Mouse (Mus musculus) lung, embryonic 15.5 days (tissue): ENCODE measurements around the gene Zdhhc23. TPM values are rescaled to one million over a fixed set of nuclear protein-coding genes. Genes with fewer than 3 reads are reported as not detected.

ENCODE experiments used
- ATAC-seq: fragments of 200-750 bp; cut with Nextera tagmentation; 2 replicates; pipeline ENCODE4 v1.8.0; 2017; ENCODE audit warnings: moderate number of reproducible peaks, borderline replicate concordance; ENCODE audit not compliant: low FRiP score, low TSS enrichment; ENCODE audit errors: extremely low read depth
- H3K27ac ChIP-seq: fragments of 300-500 bp; sonication (generic); 2 replicates; pipeline ENCODE4 v1.5.1; 2015; ENCODE audit warnings: moderate library complexity, mild to moderate bottlenecking, inconsistent platforms
- H3K27me3 ChIP-seq: fragments of 300-500 bp; sonication (generic); 2 replicates; pipeline ENCODE4 v1.6.1; 2015; ENCODE audit warnings: inconsistent platforms
- H3K36me3 ChIP-seq: fragments of 300-500 bp; sonication (generic); 2 replicates; pipeline ENCODE4 v1.6.1; 2015; ENCODE audit warnings: inconsistent platforms
- H3K4me1 ChIP-seq: fragments of 300-500 bp; sonication (generic); 2 replicates; pipeline ENCODE4 v1.6.1; 2015; ENCODE audit warnings: inconsistent platforms
- H3K4me2 ChIP-seq: fragments of 300-500 bp; sonication (generic); 2 replicates; pipeline ENCODE4 v1.6.1; 2015; ENCODE audit warnings: inconsistent platforms, mild to moderate bottlenecking, moderate library complexity
- H3K4me3 ChIP-seq: fragments of 300-500 bp; sonication (generic); 2 replicates; pipeline ENCODE4 v1.5.1; 2015; ENCODE audit warnings: mild to moderate bottlenecking, inconsistent platforms
- H3K9ac ChIP-seq: fragments of 300-500 bp; sonication (generic); 2 replicates; pipeline ENCODE4 v1.6.1; 2015; ENCODE audit warnings: inconsistent platforms
- H3K9me3 ChIP-seq: fragments of 300-500 bp; sonication (generic); 2 replicates; pipeline ENCODE4 v1.6.1; 2016; ENCODE audit warnings: inconsistent platforms
- WGBS: fragments of 180-500 bp; shearing (Covaris S2); methylation state at CpG from one replicate; pipeline ENCODE4 v1.1.7; 2015; 5-methylcytosine and 5-hydroxymethylcytosine counted together
- microRNA-seq: library from miRNA; unstranded; fragments of <30 nt; microRNA quantifications from one replicate; pipeline ENCODE4, GENCODE M21; 2016
- polyA plus RNA-seq: library from polyadenylated mRNA; unstranded; fragments of >200 nt; fragmentation: Nextera tagmentation; extraction: Ambion mirVana; gene quantifications from 2 replicates; pipeline ENCODE4 v1.2.1, GENCODE M21; 2015

Gene Zdhhc23
- polyA plus RNA-seq, 1 experiment from 2014 or later, result 1.4 TPM

DNA sequence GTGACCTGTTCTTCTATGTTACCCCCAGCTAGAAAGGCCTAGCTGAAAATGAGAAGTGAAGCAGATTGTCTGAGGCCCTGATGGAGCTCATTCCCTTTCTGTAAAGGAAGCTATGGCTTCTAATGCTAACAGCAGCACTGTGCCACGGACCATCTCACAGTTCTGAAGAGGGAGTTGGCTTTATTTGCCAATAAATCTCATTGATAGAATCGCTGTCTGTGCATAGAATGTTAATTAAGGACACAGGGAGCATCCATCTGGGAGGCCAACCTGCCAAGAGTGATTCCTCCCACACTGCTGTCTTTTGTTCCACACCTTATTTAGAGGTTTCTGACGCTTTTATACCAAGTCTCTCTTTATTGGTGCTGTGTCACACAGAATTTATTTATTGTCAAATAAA lies 48.1 kb downstream of the Zdhhc23 start:
- no peaks in the 10 kb centered on the region for H3K36me3 ChIP-seq
- H3K4me3 ChIP-seq, result no peak overlapping the region
- H3K27me3 ChIP-seq, result no peaks in the 10 kb centered on the region
- no peak for ATAC-seq
- WGBS, result 77% methylated on average over 3 of the region's 3 CpGs
- H3K4me1 ChIP-seq, result peaks cover 21% of the 10 kb centered on the region
- no peak overlapping the region for H3K4me2 ChIP-seq
- no peaks in the 10 kb centered on the region for H3K9me3 ChIP-seq
- no peak overlapping the region for H3K9ac ChIP-seq
- H3K27ac ChIP-seq, result no peak overlapping the region

DNA sequence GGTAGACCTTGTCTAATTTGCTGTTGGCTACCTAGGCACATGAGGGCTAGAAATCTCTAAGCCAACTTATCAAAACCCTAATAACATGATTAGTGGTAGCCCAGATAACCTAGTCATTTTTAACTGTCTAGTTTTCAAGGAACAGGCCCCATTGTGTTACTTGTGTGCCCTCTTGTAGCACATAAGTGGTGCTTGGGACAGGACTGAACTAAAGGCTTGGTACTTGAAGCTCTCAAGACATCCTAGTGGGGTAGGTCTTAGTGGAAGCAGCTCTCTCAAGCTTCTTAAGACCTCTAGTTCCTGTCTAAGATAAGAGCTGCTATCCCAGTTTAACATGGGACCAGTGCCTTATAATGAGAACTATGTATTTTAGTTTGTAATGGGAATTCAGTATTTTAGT lies 49.0 kb downstream of the Zdhhc23 start:
- Histone ChIP-seq H3K4me3 (no peak overlapping the region), H3K27ac (no peak overlapping the region), H3K9ac (no peak overlapping the region), H3K9me3 (no peaks in the 10 kb centered on the region), H3K36me3 (no peaks in the 10 kb centered on the region), H3K27me3 (no peaks in the 10 kb centered on the region), H3K4me1 (peaks cover 19% of the 10 kb centered on the region), H3K4me2 (no peak overlapping the region)
- no peak for ATAC-seq

GRCm38 (mm10) chr16:43926341-43926859 lies 53.2 kb downstream of the Zdhhc23 start, which contains the start of gene Qtrt2:
Gene Qtrt2, minus strand, starts transcription at chr16:43926809.
- no peak within 1 kb of the TSS for H3K4me2 ChIP-seq
- H3K4me1 ChIP-seq, result peaks cover 6% of the 10 kb centered on the region; the same call in 1 of the 2 replicates
- no peak within 1 kb of the TSS for H3K27ac ChIP-seq
- WGBS, result 81% methylated on average over 6 of the region's 6 CpGs
- H3K27me3 ChIP-seq, result no peaks in the 10 kb centered on the region
- H3K36me3 ChIP-seq, result no peaks in the 10 kb centered on the region
- no peak within 1 kb of the TSS for H3K4me3 ChIP-seq
- H3K9me3 ChIP-seq, result no peaks in the 10 kb centered on the region
- H3K9ac ChIP-seq, result no peak within 1 kb of the TSS
- ATAC-seq, result no peak

DNA sequence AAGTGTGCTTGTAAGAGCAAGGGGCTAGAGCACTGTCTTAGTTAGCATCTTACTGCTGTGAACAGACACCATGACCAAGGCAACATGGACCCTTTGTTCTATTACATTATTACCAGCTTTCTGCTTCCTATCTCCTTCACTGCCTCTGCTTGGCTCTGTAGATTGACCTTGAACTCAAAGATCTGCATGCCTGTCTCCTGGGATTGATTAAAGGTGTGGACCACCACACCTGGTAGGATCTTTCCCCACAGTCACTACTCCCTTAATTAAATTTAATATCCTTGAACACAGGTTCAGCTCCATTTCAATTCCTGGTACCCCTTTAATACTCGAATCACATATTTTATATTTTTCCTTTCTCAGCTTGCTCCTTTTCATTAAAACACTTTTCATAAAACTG lies 53.7 kb downstream of the Zdhhc23 start:
- Histone ChIP-seq H3K9ac (no peak overlapping the region), H3K4me2 (no peak overlapping the region), H3K9me3 (no peaks in the 10 kb centered on the region), H3K4me1 (peaks cover 6% of the 10 kb centered on the region; the same call in 1 of the 2 replicates), H3K36me3 (no peaks in the 10 kb centered on the region), H3K27me3 (no peaks in the 10 kb centered on the region), H3K4me3 (no peak overlapping the region), H3K27ac (no peak overlapping the region)
- no peak for ATAC-seq
- WGBS, result 93% methylated on average over 1 of the region's 1 CpGs

- WGBS, result 29% methylated on average over 6 of the region's 6 CpGs
- no peak overlapping the region for H3K4me3 ChIP-seq
- ATAC-seq, result no peak
- H3K27ac ChIP-seq, result no peak overlapping the region
- H3K9me3 ChIP-seq, result no peaks in the 10 kb centered on the region
- H3K36me3 ChIP-seq, result no peaks in the 10 kb centered on the region
- no peaks in the 10 kb centered on the region for H3K27me3 ChIP-seq
- no peak overlapping the region for H3K9ac ChIP-seq
- no peak overlapping the region for H3K4me2 ChIP-seq
- peaks cover 1% of the 10 kb centered on the region; the same call in 1 of the 2 replicates for H3K4me1 ChIP-seq
Measured at GRCm38 (mm10) chr16:43925001-43925558, 54.5 kb downstream of the Zdhhc23 start.

DNA sequence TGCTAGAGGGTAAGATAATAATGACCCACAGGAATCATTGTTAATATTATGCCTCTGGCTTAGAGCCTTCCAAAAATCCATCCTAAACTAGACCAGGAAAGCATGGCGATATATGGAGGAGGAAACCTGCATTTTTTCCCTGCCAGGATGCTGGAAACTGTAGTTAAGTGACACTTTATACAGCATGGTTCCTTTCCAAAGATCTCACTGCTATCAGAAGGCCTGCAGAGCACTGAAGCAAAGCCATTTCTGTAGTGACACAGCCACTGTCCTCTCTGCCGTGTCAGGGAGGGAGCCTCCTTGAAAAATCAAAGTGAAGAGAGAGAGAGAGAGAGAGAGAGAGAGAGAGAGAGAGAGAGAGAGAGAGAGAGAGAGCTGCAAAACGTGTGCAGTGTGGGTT lies 57.0 kb downstream of the Zdhhc23 start:
- H3K27me3 ChIP-seq, result no peaks in the 10 kb centered on the region
- no peaks in the 10 kb centered on the region for H3K36me3 ChIP-seq
- no peak overlapping the region for H3K4me3 ChIP-seq
- no peak overlapping the region for H3K27ac ChIP-seq
- WGBS, result 53% methylated on average over 3 of the region's 3 CpGs
- ATAC-seq, result no peak
- no peaks in the 10 kb centered on the region for H3K4me1 ChIP-seq
- no peaks in the 10 kb centered on the region for H3K9me3 ChIP-seq
- H3K9ac ChIP-seq, result no peak overlapping the region
- no peak overlapping the region for H3K4me2 ChIP-seq

GRCm38 (mm10) chr16:43922024-43922423 lies 57.6 kb downstream of the Zdhhc23 start:
- no peak overlapping the region for H3K9ac ChIP-seq
- no peaks in the 10 kb centered on the region for H3K27me3 ChIP-seq
- H3K36me3 ChIP-seq, result no peaks in the 10 kb centered on the region
- 81% methylated on average over 2 of the region's 2 CpGs for WGBS
- no peak overlapping the region for H3K4me3 ChIP-seq
- no peak overlapping the region for H3K27ac ChIP-seq
- no peaks in the 10 kb centered on the region for H3K4me1 ChIP-seq
- no peak overlapping the region for H3K4me2 ChIP-seq
- no peak for ATAC-seq
- H3K9me3 ChIP-seq, result no peaks in the 10 kb centered on the region

DNA sequence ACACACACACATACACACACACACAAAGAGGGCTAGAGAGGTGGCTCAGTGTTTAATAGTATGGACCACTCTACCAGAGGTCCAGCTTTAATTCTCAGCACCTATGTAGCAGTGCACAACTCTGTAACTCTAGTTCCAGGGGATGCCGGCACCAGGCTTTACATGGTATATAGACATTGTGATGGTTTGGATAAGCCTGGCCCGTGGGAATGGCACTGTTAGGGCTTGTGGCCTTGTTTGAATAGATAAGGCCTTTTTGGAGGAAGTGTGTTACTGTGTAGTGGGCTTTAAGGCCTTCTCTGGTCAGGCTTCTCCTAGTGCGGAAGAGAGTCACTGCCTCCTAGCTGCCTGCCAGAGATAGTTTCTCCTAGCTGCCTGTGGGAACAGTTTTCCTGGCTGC lies 60.7 kb downstream of the Zdhhc23 start:
- WGBS, result 80% methylated on average over 3 of the region's 3 CpGs
- H3K4me3 ChIP-seq, result no peak overlapping the region
- H3K4me1 ChIP-seq, result no peaks in the 10 kb centered on the region
- no peaks in the 10 kb centered on the region for H3K36me3 ChIP-seq
- no peak overlapping the region for H3K4me2 ChIP-seq
- H3K27ac ChIP-seq, result no peak overlapping the region
- no peak for ATAC-seq
- H3K9ac ChIP-seq, result no peak overlapping the region
- H3K27me3 ChIP-seq, result no peaks in the 10 kb centered on the region
- H3K9me3 ChIP-seq, result no peaks in the 10 kb centered on the region

Small RNA genes lying within 50 kb of the gene (microRNA-seq; reads per million reads assigned to microRNA genes)
- gene Mir3470b, result not detected

Other genes with a start within 250 kb of the Zdhhc23 start
- gene Drd3, start 225.8 kb downstream of the Zdhhc23 start, polyA plus RNA-seq, result not detected in 2 replicates
- gene Ccdc191, start 90.0 kb downstream of the Zdhhc23 start, polyA plus RNA-seq, result 11.0 and 15.5 TPM in 2 replicates
- 26.2 and 33.4 TPM in 2 replicates for gene Qtrt2, start 53.0 kb downstream of the Zdhhc23 start, polyA plus RNA-seq
- 6.7 and 7.0 TPM in 2 replicates for gene Gramd1c, start 83.6 kb upstream of the Zdhhc23 start, polyA plus RNA-seq
- 49.6 and 51.3 TPM in 2 replicates for gene Atp6v1a, start 159.9 kb upstream of the Zdhhc23 start, polyA plus RNA-seq
- gene Naa50, start 160.0 kb upstream of the Zdhhc23 start, polyA plus RNA-seq, result 113 and 115 TPM in 2 replicates
- 3.3 and 3.6 TPM in 2 replicates for gene Usf3, start 193.5 kb upstream of the Zdhhc23 start, polyA plus RNA-seq